Mouse (Mus musculus): ENCODE measurements around the gene Gjb4.

Gene Gjb4

GRCm38 (mm10) chr4:127349560-127350300 lies 4.2 kb downstream of the Gjb4 start:
- DNase-seq (ENCODE audit: low read depth, low spot score) = no peak

GRCm38 (mm10) chr4:127345000-127345399 lies 8.9 kb downstream of the Gjb4 start:
- no peak for DNase-seq (ENCODE audit: low read depth, low spot score)

DNA sequence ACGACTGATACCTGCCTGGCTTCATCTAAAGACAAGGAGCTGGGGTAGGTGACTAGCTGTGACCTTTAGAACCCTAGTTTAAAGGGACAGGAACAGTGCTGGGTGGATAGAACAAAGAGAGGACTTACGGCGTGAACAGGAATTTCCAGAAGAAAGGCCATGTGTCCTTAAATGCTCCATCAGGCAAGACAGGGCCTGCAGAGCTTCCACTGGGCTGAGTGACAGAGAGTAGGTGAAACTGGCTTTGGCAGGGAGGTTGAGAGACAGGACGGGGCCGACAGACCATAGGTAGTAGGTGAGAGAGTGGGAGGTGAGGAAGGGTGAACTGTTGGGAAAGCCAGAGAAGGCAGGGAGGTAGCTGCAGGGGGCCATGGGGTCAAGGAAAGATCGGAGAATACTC lies 12.5 kb downstream of the Gjb4 start:
- no peak for DNase-seq (ENCODE audit: low read depth, low spot score)

GRCm38 (mm10) chr4:127337668-127338067 lies 16.2 kb downstream of the Gjb4 start:
- DNase-seq (ENCODE audit: low read depth, low spot score) = no peak

DNA sequence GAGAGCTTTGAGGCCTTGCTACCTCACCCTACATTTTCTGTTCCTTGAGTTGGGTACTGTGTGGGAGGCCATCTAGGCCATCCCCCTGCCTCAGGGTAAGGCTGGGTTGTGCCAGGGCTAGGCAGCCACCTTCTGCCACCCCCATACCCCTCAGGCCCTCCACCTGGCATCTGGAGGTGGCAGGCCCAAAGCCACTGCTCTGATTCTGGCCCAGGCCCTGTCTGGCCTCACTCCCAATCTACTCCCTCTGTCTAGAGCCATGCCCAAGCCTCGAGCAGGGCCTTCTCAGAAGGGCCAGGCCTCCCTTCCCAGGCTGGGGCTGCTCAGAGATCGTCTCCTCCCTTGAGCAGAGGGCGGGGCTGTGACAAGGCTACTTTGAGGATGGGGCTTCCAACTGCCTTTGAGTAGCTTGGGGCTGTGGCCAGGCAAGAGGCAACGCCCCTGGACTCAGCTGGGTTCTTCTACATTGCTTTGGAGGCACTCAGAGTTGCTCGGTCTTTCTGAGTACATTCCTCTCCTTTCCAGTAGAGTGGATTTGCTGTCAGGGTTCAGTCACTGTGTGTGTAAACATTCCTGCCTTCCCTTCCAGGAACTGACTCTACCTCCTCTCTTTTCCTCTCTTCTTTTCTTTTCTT lies 18.9 kb downstream of the Gjb4 start:
- DNase-seq (ENCODE audit: low read depth, low spot score) = no peak

- DNase-seq (ENCODE audit: low read depth, low spot score) = no peak
Observed at GRCm38 (mm10) chr4:127331171-127331570, 22.7 kb downstream of the Gjb4 start.

- DNase-seq (ENCODE audit: low read depth, low spot score) = no peak
Observed at GRCm38 (mm10) chr4:127330181-127331100, 23.4 kb downstream of the Gjb4 start, which contains the start of gene Gjb3. Gjb3 (minus strand) TSS chr4:127330844.

DNA sequence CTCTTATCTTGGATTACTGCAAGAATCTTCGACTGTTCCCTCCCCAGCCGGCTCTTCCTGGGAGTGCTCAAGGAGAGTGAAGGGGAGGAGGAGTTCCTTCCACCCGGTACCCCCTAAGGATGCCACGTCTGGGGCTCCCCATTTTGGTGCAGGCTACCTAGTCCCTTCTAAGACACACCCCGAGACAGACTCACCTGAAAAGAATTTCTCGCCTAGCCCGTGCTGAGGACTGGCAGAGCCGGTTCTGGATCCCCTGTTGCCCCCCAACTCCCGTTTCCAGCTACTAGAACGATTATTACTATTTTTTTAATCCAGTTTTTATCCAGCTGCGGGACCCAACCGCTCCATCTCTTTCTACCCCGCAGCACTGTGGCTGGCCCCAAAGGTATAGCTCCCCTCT lies 24.1 kb downstream of the Gjb4 start:
- DNase-seq (ENCODE audit: low read depth, low spot score) = no peak

GRCm38 (mm10) chr4:127329046-127329445 lies 24.8 kb downstream of the Gjb4 start:
- DNase-seq (ENCODE audit: low read depth, low spot score) = peak; percentile 35

GRCm38 (mm10) chr4:127328378-127328777 lies 25.5 kb downstream of the Gjb4 start:
- DNase-seq (ENCODE audit: low read depth, low spot score) = no peak

- no peak for DNase-seq (ENCODE audit: low read depth, low spot score)
Observed at GRCm38 (mm10) chr4:127327749-127328148, 26.1 kb downstream of the Gjb4 start.

DNA sequence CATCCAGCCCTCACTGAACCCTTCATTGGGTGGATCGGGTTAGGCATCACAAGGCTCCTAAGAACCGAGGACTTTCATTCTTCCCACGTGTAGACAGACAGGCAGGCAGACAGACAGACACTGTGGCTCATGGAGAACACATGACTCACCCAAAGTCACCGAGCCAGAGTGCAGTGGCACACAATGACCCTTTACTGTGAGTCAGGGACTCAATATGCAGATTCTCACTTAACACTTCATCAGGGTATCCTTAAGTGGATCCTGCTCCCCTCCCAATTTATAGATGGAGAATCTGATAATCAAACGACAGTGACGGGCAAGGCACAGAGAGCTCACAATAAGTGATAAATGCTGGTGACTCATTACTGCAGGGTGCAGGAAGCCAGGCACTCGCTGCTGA lies 26.6 kb downstream of the Gjb4 start:
- DNase-seq (ENCODE audit: low read depth, low spot score) = no peak

DNA sequence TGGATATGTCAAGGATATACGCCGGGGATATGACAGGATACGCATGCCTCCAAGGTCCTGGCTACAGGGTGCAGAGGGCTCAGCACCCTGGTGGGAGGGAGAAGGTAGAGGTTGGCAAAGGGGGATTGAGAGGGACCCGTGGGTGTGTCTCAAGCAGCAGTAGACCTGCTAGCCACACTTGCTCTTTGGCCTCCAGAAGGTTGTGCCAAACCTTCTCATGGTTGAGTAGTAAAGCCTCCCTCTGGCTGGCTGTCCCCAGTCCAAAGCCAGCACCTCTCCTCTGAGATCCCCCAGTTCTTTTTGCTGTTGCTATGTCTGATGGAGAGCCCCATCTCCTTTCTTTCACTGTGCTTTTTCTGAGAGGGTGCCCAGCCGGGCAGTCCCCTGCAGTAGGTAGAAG lies 28.6 kb downstream of the Gjb4 start:
- DNase-seq (ENCODE audit: low read depth, low spot score) = no peak

- peak; percentile 83 for DNase-seq (ENCODE audit: low read depth, low spot score)
Observed at GRCm38 (mm10) chr4:127324759-127325158, 29.1 kb downstream of the Gjb4 start.

DNA sequence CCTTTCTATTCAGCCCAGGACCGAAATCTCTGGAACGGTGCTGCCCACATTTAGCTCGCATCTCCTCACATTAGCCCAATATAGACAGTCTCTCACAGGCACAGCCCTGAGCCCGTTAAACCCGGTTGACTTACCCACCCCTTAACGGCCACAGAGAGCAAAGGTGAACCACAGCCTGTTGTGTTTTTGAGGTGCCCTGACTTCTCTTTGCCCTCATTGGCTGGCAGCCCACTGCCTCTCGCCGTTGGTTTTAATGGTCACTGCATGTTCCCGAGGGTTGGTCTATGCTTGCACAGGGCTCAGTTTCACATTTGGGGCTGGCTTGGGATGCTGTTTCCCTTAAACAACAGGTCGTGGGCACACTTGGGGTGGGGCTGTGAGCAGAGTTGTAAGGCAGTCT lies 29.6 kb downstream of the Gjb4 start:
- DNase-seq (ENCODE audit: low read depth, low spot score) = no peak

GRCm38 (mm10) chr4:127323651-127324050 lies 30.2 kb downstream of the Gjb4 start:
- DNase-seq (ENCODE audit: low read depth, low spot score) = no peak

DNA sequence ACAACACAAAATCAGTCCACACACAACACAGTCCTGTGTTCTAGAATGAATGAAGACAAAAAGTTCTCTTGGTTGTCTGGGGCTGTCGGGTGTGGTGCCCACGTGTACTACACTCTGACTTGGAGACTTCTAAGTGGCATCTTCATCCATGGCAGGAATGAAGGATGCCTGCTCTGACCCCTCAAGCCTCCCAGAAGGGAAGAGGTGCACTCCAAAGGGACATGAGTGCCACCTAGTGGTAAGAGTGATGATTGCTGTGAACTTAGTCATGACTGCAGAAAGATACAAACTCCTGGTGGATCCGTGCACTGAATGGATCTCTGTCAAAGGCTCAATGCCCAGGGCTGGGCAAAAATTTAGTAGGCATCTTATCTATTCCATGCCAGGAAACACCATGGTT lies 34.3 kb downstream of the Gjb4 start:
- DNase-seq (ENCODE audit: low read depth, low spot score) = peak; percentile 76

DNA sequence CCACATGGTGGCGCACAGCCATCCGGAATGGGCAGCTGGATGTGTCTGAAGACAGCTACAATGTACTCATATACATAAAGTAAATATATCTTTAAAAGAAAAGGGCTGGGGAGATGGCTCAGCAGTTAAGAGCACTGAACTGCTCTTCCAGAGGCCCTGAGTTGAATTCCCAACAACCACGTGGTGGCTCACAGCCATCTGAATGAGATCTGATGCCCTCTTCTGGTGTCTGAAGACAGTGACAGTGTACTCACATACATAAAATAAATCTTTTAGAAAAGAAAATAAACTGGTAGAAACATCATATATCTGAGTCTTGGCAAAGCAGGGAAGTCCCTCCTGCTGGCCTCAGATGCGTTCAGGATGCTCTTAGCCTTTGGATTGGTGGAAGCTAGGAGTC lies 36.7 kb downstream of the Gjb4 start:
- DNase-seq (ENCODE audit: low read depth, low spot score) = no peak

DNA sequence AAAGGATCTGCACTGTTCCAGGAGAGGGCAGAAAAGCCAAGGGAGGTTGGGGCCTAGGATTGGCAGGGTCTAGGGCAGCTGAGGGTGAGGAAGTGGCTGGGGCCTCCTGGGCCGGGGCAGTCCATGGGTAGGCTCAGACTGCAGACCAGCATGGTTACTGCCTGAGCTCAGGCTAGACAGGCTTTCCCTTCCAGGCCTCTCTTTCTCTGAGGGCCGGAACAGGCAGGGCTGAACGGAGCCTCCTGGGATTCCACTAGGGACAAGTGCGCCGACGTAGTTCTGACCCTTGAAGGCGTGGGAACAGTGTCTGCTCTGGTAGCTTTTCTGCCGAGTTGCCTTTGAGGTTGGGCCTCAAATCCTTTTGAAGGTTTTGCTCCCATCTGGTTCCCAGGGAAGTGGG lies 38.1 kb downstream of the Gjb4 start:
- DNase-seq (ENCODE audit: low read depth, low spot score) = no peak

DNA sequence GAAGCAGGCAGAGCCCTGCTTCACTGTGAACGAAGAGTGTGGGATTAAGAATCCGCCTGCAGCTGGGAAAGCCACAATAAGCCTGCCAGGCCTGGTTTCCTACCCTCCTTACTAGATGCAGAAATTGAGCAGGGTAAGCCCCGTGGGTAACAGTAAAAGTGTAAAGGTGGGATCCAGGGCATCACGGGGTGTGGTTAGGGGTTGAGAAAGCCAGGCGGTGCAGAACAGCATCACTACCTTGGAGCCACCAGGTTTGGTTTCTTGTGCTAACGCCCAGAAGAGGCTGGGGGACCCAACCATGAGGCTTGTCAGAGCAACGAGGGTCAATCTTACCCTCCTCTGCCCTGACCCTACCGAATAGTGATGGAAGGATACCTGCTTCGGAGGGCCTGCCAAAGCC lies 39.3 kb downstream of the Gjb4 start:
- DNase-seq (ENCODE audit: low read depth, low spot score) = no peak

GRCm38 (mm10) chr4:127313861-127314260 lies 40.0 kb downstream of the Gjb4 start, which contains the start of gene Gja4:
Gja4 (minus strand) TSS chr4:127314039.
- peak; percentile 70 for DNase-seq (ENCODE audit: low read depth, low spot score)

DNA sequence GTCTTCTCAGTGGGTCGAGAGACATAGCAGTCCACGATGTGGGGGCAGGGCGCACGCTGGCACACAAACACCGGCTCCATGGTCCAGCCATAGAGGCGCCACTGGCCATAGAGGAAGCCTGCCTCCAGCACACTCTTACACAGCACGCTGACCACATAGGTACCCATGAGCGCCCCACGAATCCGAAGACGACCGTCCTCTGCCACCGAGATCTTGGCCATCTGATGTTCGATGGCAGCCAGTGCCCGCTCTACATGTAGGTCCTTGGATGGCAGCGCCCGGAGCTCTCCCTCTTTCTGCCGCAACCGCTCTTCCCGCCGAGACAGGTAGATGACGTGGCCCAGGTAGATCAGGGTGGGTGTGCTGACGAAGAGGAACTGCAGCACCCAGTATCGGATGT lies 41.5 kb downstream of the Gjb4 start:
- no peak for DNase-seq (ENCODE audit: low read depth, low spot score)
